Mouse (Mus musculus): Measurements from ENCODE around the gene Hcfc1r1.

DNA sequence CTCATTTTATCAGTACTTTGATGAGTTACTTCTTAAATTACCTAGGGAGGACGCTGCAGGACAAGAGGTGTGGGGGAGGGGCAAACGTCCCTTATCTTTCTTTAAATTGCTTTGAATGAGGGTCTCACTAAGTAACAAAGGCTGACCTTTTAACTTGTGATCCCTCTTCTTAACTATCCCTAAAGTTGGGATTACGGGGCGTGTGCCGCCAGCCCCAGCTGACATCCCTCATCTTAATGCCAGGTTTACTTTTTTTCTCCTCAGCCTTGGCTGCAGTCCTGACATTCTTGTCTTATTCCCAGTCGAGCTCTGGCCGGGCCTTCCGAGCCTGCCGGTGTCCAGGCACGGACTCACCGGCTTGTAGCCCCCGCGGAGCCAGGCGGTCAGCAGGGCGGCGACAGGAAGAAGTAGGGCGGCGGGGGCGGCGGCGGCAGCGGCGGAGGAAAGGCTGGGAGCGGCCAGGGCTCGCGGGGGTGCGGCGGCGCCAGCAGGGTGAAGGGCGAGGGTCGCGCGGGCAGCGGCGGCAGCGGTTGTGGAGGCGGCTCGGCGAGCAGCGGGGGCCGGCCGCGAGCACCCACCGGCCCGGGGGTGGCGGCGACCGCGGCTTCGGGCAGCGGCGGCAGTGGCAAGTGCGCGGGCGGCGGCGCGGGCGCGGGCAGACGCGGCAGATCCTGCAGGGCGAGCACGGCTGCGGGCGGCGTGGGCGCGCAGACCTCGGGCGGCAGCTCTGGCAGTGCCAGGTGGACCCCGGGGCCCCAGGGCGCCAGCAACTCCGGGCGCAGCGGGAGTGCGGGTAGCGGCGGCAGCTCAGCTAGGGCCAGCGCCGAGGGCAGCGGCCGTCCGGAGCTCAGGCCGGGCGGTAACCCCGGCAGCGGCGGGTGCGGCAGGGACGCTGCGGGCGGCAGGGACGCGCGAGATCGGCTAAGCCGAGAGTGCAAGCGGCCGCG, 26.0 kb downstream of the Hcfc1r1 start:
- no peak for TF ChIP-seq CTCF (IDR thresholded peaks at IDR 0.05; ENCODE audit: borderline replicate concordance, insufficient read depth, low read length)
- TF ChIP-seq POLR2A (IDR thresholded peaks at IDR 0.05; ENCODE audit: low read depth, low read length), result no peak
